Mouse (Mus musculus): ENCODE data around the gene Mmp11.

Mmp11 gene

DNA sequence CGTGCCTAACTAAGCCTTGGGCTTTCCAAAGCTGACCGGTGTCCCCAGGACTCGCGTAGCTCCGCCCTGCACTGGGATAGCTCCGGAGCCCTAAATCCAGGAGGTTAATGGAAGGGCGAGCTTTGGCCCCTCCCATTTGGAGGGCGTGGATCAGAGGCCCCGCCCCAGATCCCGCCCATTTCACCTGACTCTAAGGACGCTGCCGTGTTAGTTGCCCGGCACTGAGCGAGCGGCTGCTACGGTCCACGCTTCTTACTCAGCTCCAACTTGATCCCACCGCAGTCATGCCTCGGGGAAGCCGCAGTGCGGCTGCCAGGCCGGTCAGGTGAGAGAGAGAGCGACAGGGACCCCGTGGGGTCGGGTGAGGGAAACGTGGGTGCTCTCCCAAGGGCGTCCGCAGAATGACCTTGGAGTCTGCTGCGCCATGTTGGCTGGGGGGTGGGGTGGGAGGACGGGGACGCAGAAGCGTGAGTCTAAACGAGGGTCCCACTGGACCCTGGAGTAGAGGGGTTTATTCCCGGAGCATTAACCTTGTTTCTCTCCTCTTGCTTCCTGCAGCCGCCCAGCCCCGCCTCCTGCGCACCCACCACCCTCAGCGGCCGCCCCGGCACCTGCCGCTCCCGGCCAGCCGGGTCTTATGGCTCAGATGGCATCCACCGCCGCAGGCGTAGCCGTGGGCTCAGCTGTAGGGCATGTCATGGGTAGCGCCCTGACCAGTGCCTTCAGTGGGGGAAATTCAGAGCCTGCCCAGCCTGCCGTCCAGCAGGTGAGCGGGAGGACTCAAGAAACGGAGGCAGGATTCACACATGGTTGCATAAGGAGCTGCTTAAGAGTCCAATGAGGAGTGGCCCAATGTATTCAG, at the start of gene Mmp11:
Gene Mmp11, minus strand, starts transcription at position 817 of the 862 bp plus-strand sequence.
- peak; percentile 80 for DNase-seq (ENCODE audit: low read depth, low spot score)

DNA sequence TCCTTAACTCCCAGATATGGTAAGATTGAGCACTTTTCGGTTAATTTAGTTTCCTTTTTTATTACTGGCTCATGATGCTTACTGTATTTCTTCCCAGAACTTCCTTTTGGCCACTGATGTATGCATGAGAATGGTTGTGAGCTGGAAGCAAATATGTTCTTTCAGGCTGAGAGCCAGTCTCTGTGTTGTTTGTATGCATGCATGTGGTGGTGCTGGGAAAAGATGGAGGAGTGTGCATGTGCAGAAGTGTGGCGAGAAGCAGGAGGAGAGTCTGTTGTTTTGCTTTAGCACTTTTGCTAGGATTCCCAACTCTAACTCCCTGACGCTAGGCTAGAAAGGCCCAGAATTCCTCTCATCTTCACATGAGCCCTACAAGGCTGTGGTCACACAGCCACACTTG, 43.1 kb upstream of the Mmp11 start:
- peak; percentile 18 for DNase-seq (ENCODE audit: low read depth, low spot score)

DNA sequence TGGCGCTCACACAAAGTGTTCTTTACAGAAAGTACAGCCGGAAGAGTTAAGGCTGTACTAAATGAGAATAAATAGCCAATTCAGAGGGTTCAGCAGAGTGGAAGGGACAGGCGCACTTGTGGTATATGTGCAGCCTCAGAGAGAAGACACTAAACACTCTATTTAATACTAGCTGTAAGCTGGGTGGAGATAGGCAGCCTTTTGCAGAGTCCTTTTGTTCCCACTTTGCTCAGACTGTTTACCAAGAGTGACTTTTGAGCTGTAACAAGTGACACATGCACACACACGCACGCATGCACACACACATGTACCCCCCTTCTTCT, 42.5 kb upstream of the Mmp11 start:
- DNase-seq (ENCODE audit: low read depth, low spot score): no peak

DNA sequence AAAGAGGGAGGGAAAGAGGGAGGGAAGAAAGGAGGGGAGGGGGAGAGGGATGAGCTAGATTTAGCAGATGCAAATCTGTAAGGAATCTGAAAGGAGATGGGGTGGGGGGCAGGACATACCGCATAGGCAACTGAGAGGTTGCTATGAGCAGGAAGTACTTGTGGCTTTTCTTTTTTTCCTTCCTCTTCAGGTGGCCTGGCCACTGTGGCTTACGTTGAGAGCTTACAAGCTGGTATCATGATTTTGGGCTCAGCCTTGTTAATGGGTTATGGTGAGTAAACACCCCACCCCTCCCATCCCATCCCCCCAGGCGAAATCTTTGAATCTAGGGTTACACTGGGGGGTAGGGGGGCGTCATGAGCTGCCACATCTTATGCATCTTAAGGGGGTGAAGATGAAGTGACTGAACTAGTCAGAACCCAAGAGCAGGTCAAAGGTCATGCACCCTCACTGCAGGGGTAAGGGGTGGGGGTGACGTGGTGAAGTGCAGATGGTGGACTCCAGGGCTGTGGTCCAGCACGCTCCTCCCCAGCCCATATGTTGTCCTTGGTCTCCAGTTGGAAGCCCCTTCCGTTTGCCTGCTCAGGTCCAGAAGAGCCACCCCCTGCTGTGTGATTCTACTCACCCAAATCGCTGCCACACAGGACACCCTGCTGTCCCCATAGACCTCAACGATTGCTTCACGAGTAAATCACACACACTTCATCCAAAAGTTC, 42.0 kb upstream of the Mmp11 start:
- DNase-seq (ENCODE audit: low read depth, low spot score): no peak

DNA sequence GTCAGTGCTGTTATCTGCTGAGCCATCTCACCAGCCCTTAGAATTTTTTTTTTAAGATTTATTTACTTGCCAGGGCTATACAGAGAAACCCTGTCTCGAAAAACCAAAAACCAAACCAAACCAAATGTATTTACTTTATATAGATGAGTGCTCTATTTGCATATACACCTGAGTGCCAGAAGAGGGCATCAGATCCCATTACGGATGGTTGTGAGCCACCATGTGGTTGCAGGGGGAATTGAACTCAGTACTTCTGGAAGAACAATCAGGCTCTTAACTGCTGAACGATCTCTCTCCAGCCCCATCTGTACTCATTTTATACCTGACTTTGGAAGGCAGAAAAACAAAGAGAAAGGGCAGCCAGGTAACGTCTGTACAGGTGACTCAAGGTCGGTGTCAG, 38.9 kb upstream of the Mmp11 start:
- no peak for DNase-seq (ENCODE audit: low read depth, low spot score)

DNA sequence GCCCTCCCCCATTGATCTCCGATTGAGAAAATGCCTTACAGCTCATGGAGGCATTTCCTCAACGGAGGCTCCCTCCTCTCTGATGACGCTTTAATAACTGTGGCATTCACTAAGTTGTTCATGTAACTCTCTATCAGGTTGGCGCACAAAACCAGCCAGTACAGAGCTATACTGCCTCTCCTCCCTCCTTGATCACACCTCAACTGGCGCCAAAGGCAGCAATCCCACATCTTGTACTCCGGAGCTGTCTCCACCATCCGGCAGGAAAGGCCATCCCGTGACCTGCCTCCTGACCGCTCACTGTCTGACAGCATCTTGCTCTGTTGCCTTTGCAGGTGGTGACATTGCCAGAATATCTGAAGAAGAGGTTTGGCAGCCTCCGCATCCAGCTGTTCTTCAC, 37.5 kb upstream of the Mmp11 start:
- no peak for DNase-seq (ENCODE audit: low read depth, low spot score)

DNA sequence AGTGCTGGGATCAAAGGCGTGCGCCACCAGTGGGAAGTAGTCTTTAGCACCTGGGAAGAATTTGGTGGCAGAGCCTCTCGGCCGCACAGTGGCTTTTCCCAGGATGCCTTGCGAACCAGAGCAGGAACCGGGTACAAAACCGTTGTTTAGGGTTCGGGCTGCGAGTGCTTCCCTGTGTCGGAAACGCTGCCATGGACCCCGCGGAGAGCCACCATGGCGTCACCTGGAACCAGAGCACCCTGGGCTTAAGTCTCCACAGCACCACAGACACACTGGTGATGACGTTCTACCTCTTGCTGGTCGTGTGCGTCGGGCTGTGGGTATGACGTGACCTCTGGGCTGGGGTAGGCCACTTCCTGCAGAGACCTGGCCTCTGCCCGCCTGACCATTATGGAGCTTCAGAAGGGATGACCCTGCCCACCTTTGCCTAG, 18.1 kb upstream of the Mmp11 start, which contains the start of gene Gm5134:
Gene Gm5134, plus strand, starts transcription at position 134 of the 431 bp plus-strand sequence.
- no peak for DNase-seq (ENCODE audit: low read depth, low spot score)

DNA sequence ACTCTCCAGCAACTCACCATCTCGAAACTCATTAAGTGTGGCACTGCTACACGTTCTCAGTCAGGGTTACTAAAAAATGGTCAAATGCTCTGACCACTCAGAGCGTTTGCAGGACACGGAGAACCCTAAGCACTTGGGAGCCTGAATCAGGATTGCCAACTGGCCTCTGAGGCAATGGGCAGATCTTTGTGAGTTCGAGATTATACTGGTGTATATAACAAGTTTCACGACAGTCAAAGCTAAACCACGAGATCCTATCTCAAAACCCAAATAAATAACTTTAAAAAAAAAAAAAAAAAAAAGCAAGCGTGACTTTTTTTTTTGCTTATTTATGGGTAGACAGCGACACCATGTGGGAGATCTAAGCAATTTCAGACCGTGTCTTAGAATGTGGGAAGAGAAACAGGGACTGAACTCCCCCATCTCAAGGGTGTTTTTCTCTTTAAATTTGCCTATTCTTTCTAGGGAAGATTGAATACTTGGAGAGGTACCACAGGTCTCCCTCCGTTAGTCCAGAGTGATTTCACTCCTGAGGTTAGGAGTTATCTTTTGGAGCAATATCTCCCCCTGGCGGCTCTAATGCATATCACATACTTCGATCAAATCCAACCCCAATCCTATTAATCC, 15.2 kb upstream of the Mmp11 start:
- DNase-seq (ENCODE audit: low read depth, low spot score): no peak

DNA sequence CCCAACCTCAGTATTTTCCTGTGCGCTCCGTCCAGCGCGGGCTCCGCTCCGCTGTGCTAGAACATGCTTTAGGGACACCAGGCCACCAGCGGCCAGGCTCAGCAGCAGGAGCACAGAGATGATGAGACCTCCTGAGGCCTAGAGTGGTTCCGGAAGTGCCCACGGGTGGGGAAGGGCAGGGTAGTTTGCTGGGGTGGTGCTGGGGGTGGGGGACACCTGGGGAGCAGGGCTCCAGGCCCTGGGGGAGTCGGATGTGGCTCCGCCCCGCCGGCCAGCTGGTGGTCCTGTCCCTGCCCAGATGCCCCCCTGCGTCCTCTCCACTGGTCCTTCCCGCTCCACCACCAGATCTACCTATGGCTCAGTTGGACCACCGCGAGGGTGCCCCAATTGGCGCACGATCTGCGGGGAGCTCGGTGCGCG, 14.5 kb upstream of the Mmp11 start:
- no peak for DNase-seq (ENCODE audit: low read depth, low spot score)

DNA sequence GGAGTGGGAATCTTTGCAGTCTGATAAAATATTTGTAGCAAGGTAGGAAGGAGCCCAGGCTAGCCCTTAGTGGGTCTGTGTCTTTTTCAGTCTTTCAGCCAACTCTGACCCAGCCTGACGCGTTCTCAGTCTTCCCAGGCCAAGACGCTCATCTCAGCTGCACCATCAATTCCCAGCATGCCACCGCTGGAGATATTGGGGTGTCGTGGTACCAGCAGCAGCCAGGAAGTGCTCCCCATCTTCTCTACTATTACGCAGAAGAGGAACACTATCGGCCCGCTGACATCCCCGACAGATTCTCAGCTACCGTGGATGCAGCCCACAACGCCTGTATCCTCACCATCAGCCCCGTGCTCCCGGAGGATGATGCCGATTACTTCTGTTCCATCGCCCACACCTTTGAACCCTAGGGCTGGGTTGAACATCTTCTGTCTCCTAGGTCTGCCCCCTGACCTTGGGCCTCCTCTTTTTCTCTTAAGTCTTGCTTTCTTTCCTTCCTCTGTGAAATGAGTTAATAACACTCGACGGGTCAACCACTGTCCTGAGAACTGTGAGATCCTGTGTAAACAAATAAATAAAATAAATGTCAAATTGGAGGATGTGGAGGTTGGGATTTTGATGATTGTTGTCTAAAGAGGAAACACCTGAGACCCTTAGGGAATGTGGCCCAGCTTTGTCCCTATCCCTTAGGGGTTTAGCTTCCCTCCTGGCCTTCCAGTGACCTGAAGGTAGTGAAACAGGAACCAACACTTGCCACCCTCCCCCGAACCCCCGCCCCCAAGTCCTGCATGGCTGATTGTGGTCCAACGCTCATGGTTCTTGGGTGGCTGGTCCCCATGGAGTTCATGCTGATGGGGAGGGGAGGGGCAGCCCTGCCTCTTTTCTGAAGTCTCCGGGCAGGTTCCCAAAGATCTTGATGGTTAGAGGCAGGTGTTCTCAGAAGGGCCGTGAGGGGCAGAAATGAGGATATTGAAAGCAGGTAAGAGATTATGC, 13.1 kb upstream of the Mmp11 start:
- DNase-seq (ENCODE audit: low read depth, low spot score): no peak

DNA sequence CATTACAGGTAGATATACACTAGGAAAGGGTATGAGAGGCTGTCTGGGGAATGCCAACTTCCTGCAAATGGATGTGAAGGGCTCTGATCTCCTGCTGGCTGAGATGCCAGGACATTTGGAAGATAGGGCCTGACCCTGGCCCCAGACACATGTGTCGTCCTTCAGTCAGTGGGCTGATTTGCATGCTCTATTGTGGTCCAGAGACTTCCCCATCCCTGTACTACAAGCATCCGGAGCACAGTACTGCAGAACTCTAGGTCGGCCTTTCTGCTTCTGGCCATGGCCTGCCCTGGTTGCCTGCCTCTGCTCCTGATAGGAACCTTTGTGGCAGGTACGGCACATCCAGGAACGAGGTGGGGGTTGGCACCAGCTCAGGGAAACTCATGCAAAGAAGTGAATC, 11.8 kb upstream of the Mmp11 start:
- no peak for DNase-seq (ENCODE audit: low read depth, low spot score)

DNA sequence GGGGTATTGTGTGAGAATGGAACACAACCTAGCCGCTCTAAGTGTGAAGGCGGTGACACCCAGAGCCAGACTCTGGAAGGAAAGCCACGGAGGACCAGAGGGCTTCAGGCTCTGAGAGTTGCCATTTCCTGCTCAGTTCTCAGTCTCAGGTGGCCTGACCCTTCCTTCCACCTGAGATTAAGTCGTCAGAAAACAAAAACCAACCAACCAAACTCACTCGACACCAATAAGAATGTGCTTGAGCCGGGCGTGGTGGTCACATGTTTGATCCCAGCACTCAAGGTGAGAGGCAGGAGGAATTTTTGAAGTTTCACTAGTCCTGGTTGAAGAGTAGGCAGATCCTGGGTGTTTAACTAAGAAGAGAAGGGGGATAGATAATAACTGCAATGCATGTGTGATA, 9.6 kb upstream of the Mmp11 start:
- no peak for DNase-seq (ENCODE audit: low read depth, low spot score)

DNA sequence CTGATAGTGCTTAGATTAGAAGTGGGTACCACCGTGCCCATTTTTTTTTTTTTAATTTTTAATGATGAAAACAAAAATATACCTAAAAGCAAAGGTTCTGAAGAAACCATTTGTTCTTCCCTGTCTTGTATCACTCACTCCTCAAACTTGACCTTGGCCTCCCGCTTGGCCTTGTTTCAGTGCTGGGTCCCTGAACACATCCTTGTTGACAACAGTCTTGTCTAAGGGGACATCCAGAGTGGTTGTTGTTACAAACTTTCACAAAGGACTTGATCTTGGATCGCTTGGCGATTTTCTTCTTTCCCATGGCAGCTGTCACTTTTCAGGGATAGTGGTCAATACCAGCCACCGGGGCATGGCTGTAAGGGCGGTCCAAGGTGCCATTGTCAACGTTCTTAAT, 8.9 kb upstream of the Mmp11 start:
- DNase-seq (ENCODE audit: low read depth, low spot score): no peak

DNA sequence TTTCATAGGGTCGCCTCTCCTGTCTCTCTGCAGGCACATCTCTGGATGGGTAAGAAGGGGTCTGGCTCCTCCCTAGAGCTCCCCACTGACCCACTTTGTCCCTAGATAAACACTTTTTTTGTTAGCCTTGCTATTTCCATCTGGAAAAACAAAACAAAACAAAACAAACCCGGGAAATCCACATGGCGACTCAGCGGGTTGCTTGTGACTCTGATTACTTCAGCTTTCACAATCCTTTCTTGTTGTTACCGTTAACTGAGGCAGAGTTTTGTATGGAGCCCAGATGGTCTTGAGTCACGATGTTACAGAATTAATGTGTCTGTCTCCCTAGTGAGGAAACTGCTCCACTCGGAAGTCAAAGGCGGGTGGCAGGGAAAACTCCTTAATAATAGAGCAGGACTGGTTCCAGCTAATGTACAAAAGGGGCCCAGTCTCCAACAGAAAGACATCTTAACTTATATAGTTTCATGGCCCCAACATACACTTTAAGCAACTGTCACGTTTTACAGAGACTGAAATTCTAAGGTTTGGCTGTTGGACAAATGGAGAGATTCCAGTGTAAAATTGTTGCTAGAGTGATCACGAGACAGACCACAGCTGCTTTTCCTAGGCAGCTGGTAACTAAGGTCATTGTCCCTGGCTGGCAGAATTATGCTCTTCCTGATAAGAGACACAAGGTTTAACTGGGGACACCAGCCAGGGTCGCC, 7.9 kb upstream of the Mmp11 start:
- DNase-seq (ENCODE audit: low read depth, low spot score): peak; percentile 38

DNA sequence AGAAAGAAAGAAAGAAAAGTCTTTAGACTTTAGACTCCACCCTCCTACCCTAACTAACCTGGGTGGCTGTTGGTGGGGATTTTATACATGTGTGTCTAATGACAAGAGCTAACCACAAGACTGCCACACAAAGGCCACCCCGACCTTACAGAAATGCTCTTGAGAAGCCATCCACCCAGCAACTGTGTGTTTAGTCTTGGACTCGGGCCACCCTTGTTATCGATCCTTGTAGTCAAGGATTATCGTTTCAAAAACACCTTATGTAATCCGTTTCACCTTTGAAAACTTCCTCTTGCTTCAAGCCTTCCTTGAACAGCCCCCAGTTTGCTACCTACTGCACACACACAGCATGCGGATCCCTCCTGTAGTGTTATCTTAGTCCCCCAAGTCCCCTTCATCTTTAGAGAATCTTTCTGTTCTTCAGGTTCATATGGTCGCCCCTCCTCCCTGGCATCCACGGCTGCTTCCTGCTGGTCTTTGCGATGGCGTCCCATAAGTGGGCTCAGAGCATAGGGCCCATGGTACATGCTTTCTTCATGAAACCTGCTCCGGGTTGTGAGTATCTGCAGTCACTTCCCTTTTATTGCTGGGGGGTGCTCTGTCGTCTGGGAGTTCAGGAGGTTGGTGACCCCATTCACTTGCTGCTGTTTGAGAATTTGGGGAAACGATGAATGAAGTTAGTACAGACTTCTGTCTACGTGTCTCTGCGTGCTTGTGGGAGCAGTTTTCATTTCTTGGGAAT, 6.6 kb upstream of the Mmp11 start, which contains the start of gene Vpreb3:
Gene Vpreb3, plus strand, starts transcription at position 322 of the 742 bp plus-strand sequence.
- no peak for DNase-seq (ENCODE audit: low read depth, low spot score)

DNA sequence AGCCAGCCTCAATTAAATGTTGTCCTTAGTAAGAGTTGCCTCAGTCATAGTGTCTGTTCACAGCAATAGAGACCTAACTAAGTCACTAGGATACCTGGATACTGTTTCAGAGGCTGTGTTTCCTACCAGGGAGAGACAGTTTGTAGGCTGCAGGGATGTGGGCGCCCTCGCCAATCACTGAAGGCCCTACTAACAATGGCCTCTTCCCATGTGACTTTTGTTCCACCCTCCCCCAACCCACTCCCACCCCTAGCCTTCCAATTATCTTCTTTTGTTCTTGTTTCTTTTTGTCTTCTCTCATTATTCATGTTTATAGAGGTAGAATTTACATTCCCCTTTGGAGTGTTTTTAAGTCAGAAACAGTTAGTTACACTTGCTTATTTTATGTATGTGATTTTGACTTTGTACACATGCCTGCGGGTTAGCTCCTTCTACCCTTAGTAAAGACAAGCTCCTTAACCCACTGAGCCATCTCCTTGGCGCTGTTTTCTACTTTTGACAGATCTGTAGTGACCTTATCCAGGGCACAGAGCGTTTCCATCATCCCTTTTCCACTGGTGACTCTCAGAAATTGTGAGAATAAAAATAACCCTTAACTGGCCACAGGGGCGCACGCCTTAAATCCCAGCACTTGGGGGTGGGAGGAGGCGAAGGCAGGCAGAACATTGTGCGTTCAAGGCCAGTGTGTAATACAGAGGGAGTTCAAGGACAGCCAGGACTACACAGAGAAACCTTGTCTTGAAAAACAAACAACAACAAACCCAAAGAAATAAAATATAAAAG, 4.9 kb upstream of the Mmp11 start:
- DNase-seq (ENCODE audit: low read depth, low spot score): no peak

DNA sequence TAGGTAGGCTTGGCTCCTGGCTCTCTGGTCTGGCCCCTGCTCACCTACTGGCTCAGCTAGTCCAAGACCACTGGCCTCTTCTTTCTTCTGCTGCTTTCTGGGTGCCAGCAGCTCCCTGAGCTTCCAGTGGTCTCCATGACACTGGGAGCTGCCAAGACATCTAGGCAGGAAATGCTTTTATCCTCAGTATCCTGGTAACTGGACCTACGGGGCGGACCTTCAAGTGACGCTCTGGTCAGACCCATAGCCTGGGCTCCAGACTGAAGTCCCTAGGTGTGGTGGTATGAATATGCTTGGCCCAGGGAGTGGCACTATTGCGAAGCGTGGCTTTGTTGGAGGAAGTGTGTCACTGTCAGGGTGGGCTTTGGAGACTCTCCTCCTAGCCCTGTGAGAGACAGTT, 4.2 kb upstream of the Mmp11 start, which contains the start of gene Gm867:
Gene Gm867, minus strand, starts transcription at position 153 of the 400 bp plus-strand sequence.
- DNase-seq (ENCODE audit: low read depth, low spot score): no peak

DNA sequence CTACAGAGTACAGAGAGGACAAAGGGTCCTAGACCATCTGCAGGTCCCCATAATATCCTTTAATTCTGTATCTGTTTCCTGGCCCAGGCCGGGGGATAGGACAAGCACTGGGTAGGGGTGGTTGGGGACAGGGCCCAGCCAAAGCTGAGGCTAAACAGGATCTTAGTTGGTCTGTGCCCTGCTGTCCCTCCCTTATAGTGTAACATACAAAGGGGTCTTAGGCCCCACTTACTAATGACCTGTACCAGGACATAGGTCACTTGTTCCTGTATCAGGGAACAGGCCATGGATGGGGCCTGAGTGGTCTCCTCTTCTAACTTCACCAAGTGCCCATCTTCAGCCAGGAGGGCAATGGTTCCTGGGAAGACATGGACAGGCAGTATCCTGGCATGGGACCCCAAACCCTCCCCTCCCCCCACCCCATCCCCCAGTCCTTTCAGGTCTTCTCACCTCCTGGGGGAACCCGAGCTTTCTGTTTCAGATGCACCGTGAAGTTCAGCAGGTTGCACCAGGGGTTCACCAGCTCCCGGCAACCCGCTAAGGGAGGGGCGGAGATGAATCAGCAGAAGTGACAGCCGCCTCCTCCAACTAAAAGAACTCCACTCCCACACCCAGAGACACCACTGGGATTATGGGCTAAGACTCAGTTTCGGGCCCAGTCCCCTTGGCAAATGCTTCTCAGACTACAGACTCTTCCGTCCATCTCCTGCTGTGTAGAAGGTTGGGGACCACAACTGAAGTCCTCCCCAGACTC, 3.4 kb upstream of the Mmp11 start:
- DNase-seq (ENCODE audit: low read depth, low spot score): peak; percentile 29

All from telencephalon, adult 2 months (tissue).